Mouse (Mus musculus): ENCODE data around the gene 4933407L21Rik.

The 4933407L21Rik gene

DNA sequence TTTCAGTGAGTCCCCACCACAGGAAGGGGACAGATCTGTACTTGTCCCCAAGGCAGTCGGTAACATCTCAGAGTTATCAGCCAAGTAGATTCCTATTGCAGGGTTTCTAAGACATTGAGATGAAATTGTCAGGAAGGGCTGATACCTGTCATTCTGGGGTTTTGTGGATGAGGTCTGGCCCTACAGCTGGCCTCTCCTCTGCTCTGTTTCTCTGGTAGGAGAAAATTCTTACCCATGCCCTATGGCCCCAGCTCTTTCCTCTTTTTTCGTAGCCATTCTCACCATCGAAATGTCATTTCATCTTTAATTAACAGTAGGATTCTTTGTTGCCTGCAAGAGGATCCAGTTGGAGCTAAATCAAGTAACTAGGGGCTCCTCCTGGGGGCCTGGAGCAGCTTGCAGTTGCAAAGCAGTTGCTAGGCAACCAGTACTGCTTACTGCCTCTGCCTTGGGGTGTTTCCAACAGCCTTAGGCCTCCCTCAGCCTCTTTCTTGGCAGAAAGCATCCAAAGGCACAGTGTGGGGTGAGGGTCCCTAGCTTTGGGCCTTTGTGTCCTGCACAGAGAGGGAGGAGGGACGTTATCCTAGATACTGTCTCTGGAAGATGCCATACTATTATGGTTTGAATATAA, at the start of gene 4933407L21Rik:
4933407L21Rik (plus strand) TSS at position 427 of the 631 bp plus-strand sequence.
- no peak for DNase-seq (ENCODE audit: extremely low read depth, low read depth)

DNA sequence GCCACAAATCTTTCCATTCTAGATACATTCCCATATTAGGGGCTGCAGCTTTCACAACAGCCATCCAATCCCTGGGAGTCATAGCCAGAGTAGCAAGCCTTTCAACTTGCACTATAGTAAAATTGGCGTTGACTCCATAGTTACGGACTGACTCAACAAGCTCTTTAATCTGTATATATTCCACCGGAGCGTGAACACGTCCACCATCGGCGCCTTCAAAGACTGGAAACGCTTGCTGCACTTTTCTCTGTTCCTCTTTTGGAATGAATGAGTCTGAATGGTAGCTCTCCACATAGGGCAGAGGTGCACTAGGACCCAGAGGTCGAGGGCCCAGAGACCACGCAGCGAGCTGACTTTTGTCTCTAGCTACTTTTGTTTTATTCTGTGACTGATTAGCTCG, 46.3 kb upstream of the 4933407L21Rik start:
- DNase-seq (ENCODE audit: extremely low read depth, low read depth): no peak

DNA sequence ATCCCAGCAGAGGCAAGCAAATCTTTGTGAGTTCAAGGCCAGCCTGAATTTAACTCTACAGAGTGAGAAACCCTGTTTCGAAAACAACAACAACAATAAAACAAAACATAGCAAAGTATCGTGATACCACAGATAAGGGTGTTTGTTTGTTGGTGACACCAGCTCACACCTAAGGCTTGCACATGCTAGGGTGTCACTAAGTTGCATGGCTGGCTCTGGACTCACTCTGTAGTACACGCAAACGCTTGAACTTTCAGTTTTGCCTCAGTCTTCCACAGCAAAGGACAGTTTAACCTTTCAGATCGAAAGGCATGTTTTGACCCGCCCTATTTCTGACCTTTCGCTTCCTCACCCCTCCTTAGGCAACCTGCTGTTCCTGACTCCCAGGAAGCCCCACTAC, 41.1 kb upstream of the 4933407L21Rik start:
- DNase-seq (ENCODE audit: extremely low read depth, low read depth): no peak

DNA sequence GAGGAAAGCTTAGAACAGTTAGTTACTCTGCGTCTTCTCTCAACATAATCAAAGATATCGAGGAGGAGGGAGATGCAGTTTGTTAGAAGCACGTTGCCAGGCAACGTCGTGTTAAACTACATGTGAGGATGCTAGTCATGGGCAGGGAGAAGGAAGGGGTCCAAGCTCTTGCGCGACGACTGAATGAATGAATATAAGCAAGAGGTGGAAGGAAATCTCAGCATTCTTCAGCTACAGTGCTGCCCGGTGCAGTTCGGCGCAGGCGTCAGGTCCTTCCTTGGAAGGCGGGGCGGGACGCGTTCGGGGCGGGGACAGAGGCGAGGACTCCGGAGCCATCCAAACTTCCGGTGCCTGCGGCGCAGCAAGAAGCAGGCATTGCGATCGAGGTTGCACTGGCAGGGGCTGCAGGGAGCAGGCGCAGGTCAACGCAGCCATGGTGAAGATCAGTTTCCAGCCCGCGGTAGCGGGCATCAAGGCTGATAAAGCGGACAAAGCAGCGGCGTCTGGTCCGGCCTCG, 34.0 kb upstream of the 4933407L21Rik start, which contains the start of gene Itm2c:
Itm2c (plus strand) TSS at position 51 of the 517 bp plus-strand sequence.
- DNase-seq (ENCODE audit: extremely low read depth, low read depth): peak; percentile 36

DNA sequence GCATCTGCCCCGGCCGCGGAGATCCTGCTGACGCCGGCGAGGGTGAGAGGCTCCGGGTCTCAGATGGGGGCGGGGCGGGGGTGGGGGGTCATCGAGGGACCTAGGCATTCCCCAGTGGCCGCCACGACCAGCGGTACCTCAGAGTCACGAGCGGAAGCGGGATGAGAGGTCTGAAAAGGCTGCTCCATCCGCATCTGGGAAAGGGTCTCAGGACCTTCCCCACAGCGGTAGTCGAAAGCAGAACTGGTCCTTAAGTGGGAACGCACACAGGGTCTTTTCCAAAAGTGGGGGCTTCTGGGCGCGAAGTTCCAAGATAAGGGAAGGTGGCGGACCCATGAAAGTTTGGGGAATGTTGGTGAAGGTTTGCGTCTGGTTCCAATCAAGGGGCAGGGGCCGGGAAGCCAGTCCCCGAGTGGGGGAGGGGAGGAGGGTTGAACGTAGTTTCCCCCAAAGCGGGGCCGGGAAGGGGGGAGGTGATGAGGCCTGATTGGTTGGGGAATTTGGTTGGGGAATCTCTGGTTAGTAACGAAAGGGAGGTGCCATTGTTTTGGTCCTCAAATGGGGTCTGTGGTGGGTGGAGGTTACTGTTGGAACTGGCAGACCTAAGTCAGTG, 33.4 kb upstream of the 4933407L21Rik start:
- no peak for DNase-seq (ENCODE audit: extremely low read depth, low read depth)

DNA sequence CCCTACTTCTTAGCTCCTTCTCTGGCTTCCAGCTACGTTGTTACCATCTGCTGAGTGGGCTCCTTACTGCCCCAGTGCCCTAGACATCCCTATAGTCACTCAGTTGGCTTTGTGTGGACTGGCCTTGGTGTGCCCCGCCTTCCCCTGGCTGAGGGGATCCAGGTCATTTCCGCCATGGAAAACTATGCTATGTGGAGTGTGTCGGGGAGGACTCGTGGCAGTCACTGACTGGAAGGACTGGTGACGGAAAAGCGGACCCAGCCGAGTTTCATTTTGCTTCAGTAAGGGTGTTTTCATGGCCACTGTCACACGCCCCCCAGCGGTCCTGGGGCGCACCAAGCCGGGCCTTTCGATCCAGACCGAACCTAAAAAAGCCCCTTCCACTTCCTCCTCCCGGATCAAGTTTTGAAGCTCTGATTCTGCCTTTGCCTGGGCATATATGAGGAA, 32.9 kb upstream of the 4933407L21Rik start:
- peak; percentile 49 for DNase-seq (ENCODE audit: extremely low read depth, low read depth)

DNA sequence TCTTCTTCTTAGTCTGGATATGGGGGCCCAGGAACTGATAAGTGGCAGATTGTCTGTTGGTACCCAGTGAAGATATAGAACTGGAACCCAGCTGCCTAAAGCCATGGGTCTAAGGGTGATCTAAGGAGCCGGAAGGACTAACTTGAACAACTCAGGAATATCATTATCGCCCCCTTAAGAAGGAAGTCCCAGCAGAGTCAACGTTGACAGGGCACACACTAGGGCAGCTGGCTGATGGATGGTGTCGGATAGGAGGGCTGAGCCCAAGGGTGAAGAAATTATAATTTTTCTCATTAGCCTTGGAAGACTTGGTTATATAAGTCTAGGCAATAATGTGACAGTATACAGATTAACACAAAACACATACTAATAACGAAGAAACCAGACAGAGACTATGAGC, 32.2 kb upstream of the 4933407L21Rik start:
- DNase-seq (ENCODE audit: extremely low read depth, low read depth): no peak

DNA sequence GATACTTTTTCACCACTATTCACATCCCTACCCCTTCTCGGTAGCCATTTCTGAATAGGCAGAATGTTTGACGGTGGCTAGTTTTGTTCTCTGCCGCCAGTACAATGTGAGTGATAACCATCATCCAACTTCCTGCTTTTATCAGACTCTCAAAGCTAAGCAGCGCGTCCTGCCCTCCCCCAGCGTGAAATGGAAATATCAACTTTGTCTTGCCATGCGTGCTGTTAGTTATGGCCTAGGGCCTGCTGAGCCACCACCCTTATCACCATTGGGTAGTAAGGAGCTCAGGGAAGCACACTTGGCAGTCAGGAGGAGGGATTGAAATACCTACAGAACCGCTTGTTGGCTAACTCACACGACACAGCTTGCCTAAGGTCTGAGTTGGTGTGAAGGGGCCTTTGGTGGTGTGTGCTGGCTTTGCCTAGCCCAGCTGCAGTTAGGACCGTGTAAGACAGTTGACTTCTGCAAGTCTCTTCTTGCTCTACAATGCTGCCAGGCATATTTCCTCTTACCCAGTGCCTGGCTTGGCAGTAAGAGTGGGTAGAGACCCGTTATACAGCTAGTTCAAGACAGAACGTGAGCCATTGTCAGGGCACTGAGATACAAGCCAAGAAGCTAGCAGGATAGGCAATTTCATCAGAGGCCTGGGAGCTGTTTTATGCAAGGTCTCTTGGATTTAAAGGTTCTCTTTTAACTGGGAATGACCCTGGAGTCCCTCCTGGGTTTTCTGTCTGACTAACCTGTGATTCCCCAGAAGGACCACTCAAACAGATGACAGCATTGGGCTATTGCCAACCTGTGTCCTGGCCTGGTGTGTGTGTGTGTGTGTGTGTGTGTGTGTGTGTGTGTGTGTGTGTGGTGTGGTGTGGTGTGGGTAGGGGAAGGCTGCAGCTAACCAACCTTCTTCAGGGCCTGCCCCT, 31.2 kb upstream of the 4933407L21Rik start:
- DNase-seq (ENCODE audit: extremely low read depth, low read depth): no peak

DNA sequence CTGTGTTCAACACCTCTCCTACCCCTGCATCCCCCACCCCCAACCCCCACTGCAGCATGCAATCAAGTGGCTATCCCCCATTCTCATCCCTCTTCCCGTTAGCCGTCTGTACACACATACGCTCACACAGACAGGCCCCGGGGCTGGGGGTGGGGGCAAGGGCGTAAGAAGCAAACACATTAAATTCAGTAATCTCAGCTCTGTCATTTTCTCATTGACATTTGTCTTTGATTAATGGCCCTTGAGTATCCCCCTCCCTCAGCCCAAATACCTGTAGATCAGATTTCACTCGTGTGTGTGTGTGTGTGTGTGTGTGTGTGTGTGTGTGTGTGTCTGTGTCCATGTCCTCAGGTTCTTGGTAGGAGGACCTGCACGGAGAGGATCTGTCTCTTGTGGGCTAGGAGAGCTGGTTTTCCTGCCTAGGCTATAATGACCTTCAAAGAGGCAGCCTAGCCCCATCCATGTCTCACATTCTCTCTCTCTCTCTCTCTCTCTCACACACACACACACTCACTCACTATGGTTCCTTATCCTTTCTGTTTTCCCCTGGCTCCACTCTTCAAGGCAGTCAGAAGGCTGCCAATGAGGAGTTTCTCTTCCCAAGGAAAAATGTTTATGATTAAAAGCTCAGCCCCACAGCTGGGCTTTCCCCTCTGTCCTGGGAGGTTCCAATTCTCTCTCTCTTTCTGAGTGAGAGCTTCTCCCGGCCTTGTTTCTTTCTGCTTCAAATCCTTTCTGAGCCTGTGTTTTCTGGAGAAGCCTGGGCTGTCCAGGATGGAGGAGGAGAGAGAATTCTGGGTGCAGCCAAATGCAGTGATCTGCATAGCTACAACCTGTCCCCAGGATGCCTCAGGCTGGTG, 30.2 kb upstream of the 4933407L21Rik start:
- no peak for DNase-seq (ENCODE audit: extremely low read depth, low read depth)

DNA sequence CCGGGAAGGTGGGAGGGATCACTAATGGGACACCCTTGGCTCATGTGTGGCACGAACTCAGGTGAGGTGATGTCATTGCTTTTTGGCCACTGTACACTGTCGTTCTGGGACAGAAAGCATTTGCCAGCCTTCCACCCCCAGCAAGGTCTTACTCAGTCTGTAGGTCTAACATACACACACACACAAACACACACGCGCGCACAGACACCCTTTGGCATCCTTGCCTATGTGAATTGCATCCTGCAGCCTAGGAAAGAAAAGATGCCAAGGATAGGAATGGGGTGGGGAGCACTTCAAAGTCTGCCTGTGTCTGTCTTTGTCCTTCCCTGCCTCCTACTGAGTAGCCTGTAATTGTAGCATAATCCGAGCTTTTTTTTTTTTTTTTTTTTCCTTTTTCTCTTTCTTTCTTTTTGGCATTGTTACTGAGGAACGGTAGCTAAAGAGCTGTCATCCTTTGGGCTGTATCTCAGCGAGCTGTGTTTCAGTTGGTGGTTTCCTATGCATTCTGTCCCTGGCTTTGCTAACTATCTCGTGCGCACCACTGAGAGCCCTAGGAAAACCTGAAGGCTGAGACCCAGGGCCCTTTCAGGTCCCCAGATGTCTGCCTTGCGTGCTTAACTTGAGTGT, 29.4 kb upstream of the 4933407L21Rik start:
- DNase-seq (ENCODE audit: extremely low read depth, low read depth): no peak

DNA sequence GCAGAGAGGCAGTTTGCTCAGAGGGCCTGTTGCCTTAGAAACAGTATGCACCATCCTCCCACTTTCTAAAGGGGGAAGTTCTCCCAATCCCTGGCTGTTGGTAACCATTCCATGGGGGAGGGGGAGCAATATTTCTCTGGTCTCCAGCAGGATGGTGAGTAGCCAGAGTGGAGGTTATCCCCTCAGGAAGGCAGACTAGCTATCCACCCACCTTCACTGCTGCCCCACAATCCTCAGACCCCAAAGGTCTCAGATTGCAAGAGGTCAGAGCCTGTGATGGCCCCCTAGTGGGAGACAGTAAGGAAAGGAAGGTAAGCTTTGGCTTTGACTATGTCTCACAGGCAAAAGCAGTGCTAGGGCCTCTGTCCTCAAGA, 28.9 kb upstream of the 4933407L21Rik start:
- DNase-seq (ENCODE audit: extremely low read depth, low read depth): no peak

DNA sequence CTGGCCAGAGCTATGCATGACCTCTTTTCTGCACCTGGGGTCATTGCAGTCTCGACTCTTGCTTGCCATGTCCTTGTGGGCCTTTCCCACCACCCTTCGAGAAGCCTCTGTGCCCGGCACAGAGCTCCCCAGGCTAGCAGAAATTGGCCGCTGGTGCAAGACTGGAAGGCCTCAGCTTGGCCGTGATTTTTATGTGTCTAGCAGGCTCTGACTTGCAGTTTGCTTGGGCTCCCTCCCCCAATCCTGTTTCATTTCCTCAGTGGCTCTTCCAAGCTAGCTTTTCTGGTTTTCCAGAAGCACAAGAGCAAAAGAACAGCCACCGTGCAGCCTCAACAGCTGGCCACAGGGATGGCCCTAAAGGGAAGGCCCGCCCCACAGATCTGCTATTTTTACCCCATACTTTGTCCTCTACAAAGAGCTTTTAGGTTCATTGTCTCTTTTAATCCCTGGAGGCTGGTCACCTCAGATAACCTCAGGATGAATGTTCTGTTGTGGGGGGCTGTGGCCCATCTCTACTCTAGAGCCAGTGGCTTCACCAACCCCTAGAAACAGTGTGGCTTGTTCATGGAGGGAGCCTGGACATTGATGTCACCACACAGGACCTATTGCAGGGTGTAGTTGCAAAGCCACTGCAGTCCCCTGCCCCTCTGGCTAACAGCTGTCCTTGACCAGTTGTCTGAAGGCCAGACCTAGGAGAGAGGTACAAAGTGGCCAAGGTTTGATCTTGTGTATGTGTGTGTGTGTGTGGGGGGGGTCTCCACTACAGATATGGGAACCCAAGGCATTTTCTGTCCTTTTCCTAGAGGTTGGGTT, 27.6 kb upstream of the 4933407L21Rik start:
- DNase-seq (ENCODE audit: extremely low read depth, low read depth): no peak

DNA sequence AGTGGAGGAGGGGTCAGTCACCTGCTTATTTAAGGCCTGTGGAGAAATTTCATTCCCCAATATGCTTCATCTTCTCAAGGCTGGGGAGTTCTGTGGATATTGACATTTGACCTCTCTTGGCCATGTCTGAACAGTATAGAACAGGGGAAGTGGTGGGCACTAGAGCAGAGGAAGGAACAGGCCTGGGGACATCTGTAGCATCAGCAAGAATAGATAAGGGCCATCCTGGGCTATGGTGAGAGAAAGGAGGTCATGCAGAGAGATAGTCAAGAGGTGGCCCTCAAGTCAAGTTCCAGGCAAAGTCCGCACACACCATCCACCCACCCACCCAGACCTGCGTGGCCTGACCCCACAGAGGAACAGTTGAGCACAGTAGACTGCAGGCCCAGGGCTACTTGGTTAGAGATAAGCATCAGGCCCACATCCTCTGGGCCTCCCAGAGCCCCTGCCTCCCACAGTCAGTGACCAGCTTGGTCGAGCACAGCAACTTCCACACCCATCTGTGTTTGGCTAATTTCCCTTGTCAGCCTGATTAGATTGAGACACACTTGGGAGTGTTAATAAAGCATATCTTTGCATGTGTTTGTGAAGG, 26.7 kb upstream of the 4933407L21Rik start:
- DNase-seq (ENCODE audit: extremely low read depth, low read depth): no peak

DNA sequence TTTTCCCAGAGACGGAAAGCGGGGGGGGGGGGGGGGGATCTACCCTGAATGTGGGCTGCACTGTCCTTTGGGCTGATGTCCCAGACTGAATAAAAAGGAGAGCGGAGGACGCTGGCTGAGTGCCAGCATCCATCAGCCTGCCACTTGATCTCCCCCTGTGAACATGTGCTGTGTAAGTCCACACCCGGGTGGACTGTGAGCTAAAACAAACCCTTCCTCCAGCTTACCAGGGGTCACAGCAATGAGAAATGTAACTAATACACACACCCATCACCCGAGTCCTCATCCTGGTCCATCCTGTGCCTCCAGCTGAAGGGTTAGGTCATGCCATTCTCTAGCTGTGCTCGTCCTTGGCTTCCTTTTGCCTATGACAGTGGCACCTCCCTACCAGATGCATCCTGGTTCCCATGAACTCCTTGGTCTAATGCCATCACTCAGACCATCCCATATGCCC, 26.1 kb upstream of the 4933407L21Rik start:
- no peak for DNase-seq (ENCODE audit: extremely low read depth, low read depth)

DNA sequence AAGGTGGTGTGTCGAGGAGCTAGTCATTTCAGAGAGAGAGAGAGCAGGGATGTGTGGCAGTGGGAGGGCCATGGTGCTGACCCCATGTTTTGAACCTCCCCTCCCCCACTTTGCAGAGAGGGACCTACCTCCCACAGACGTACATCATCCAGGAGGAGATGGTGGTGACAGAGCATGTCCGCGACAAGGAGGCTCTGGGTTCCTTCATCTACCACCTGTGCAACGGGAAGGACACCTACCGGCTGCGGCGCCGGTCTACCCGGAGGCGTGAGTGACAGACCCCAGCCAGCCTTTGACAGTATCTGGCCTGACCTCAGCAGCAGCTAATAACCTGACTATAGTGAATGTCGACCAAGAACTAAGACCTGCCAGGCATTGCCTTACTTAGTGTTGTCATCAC, 21.4 kb upstream of the 4933407L21Rik start:
- DNase-seq (ENCODE audit: extremely low read depth, low read depth): no peak

DNA sequence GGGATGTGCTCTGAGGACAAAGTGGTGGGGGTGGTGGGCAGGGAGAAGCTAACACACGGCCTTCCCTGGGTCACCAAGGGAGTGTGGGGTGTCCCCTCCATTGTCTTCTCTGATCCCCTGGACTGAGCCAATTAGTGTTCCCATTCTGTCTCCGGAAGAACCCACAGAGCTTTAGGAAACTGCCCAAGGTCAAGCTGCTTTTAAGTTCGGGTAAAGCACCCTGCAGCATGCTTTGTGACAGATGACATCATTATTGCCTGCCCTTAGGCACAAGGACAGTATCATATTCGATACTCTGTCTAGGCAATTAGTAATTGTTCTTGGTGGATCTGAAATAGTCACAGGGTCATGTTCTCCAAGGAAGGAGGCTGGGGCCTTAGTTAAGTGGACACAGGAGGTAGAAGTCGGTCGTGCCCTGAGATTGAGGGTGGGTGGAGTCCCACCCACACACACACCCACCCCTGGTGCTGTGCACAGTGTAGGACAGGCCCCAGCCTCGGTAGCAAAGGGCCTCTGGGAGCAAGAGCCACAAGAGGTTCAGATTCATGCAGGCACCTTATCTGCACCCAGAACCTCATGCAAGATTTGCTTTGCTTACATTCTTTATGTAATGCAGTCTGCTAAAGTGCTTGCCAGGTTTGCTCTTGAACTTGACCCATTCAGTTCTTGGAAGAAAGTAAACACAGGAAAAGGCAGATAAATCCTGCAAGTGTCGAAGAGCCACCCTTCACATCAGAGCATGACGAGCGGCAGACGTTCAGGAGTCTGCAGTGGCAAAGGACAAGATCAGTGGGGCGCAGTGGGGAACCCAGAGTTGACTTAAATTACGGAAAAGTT, 19.3 kb upstream of the 4933407L21Rik start:
- no peak for DNase-seq (ENCODE audit: extremely low read depth, low read depth)

DNA sequence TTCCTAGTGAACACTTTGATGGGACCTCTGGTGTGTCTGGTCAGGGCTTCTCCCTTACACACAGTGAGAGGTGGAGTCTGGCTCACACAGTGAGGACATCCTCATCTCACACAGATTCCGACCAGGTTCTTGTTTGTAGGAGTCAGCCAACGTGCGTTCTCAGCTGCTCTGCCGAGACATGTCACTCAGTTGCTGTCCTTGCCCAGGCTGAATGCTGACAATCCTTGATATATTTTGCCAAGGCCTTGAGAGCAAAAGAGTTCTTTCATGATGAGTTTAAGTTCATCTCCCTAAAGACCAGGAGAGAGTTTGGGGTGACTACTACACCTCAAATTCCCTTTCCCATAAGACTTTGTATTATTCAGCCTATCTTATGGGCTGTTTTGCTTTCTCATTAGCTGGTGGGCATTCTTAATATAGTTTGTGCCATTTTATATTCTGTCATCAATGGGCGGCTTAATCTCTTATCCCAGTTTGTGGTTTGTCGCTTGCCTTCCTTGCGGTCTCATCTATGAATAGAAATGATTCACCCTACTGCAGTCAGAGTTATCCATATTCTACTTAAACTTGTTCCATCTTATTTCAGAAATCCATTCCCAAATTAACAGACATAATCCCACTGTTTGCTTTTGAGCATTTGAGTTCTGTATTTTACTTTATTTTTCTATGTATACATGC, 15.1 kb upstream of the 4933407L21Rik start:
- no peak for DNase-seq (ENCODE audit: extremely low read depth, low read depth)

DNA sequence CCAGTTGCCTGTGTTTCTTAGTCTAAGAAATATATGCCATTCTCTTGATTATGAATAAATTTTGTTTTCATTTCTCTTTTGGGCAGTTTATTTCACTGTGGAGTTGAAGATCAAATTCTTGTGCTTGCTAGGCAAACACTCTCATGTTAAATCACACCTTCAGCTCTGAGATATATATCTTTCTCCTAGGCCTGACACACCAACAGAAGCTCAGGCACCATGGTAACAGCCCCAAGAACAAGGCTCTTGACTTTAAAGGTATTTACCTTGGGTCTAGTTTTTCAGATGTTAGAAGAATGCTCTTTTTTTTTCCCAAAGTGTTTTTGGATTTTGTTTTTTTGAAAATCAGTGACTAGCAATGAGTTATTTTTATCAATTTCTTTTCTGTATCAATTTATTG, 12.4 kb upstream of the 4933407L21Rik start:
- DNase-seq (ENCODE audit: extremely low read depth, low read depth): no peak

Data from MEL-GATA-1-ER (cell line).